Mouse (Mus musculus): ENCODE data around the gene Mrm2. TPM values are rescaled to one million over a fixed set of nuclear protein-coding genes. Genes with fewer than 3 reads are reported as not detected.
"Not testable (repeated sequence)": the region's sequence is repeated elsewhere in the genome, so short reads cannot be mapped to it uniquely, and the experiment has no call there.

Gene Mrm2
- polyA plus RNA-seq, 1 experiment = 4.6 TPM

GRCm38 (mm10) chr5:140371671-140372070 is 40.0 kb upstream of the Mrm2 start:
- WGBS = 84% methylated on average over 3 of the region's 3 CpGs
- peaks cover 3% of the 10 kb centered on the region for H3K4me1 ChIP-seq (ENCODE audit: control insufficient read depth, insufficient read depth, low read length)
- TF ChIP-seq POLR2A (IDR thresholded peaks at IDR 0.05; ENCODE audit: borderline replicate concordance, control insufficient read depth, low read depth, low read length) (no peak), CTCF (IDR thresholded peaks at IDR 0.05; ENCODE audit: control insufficient read depth, insufficient read depth, low read length) (no peak)
- no peak overlapping the region for H3K4me3 ChIP-seq (replicated peaks; ENCODE audit: control insufficient read depth, low read depth, low read length)
- H3K27ac ChIP-seq (ENCODE audit: control insufficient read depth, insufficient read depth, low read depth, low read length, poor library complexity) = no peak overlapping the region

- H3K4me3 ChIP-seq (replicated peaks; ENCODE audit: control insufficient read depth, low read depth, low read length) = no peak overlapping the region
- TF ChIP-seq CTCF (IDR thresholded peaks at IDR 0.05; ENCODE audit: control insufficient read depth, insufficient read depth, low read length) (no peak), POLR2A (IDR thresholded peaks at IDR 0.05; ENCODE audit: borderline replicate concordance, control insufficient read depth, low read depth, low read length) (no peak)
- 61% methylated on average over 6 of the region's 6 CpGs for WGBS
- H3K4me1 ChIP-seq (ENCODE audit: control insufficient read depth, insufficient read depth, low read length) = peaks cover 3% of the 10 kb centered on the region
- no peak overlapping the region for H3K27ac ChIP-seq (ENCODE audit: control insufficient read depth, insufficient read depth, low read depth, low read length, poor library complexity)
Measured at GRCm38 (mm10) chr5:140370446-140371254, 39.0 kb upstream of the Mrm2 start.

- no peak overlapping the region for H3K27ac ChIP-seq (ENCODE audit: control insufficient read depth, insufficient read depth, low read depth, low read length, poor library complexity)
- WGBS = 91% methylated on average over 2 of the region's 2 CpGs
- no peak overlapping the region for H3K4me3 ChIP-seq (replicated peaks; ENCODE audit: control insufficient read depth, low read depth, low read length)
- peaks cover 1% of the 10 kb centered on the region; the same call in 1 of the 2 replicates for H3K4me1 ChIP-seq (ENCODE audit: control insufficient read depth, insufficient read depth, low read length)
- no peak for TF ChIP-seq CTCF (IDR thresholded peaks at IDR 0.05; ENCODE audit: control insufficient read depth, insufficient read depth, low read length)
- TF ChIP-seq POLR2A (IDR thresholded peaks at IDR 0.05; ENCODE audit: borderline replicate concordance, control insufficient read depth, low read depth, low read length) = no peak
Measured at GRCm38 (mm10) chr5:140369466-140369865, 37.8 kb upstream of the Mrm2 start.

GRCm38 (mm10) chr5:140368926-140369325 is 37.2 kb upstream of the Mrm2 start:
- Histone ChIP-seq H3K4me3 (replicated peaks; ENCODE audit: control insufficient read depth, low read depth, low read length) (no peak overlapping the region), H3K27ac (ENCODE audit: control insufficient read depth, insufficient read depth, low read depth, low read length, poor library complexity) (no peak overlapping the region), H3K4me1 (ENCODE audit: control insufficient read depth, insufficient read depth, low read length) (peaks cover 1% of the 10 kb centered on the region; the same call in 1 of the 2 replicates)
- no peak for TF ChIP-seq CTCF (IDR thresholded peaks at IDR 0.05; ENCODE audit: control insufficient read depth, insufficient read depth, low read length)
- TF ChIP-seq POLR2A (IDR thresholded peaks at IDR 0.05; ENCODE audit: borderline replicate concordance, control insufficient read depth, low read depth, low read length) = no peak
- 71% methylated on average over 4 of the region's 4 CpGs for WGBS

- 85% methylated on average over 2 of the region's 2 CpGs for WGBS
- not testable (repeated sequence) for H3K4me1 ChIP-seq (ENCODE audit: control insufficient read depth, insufficient read depth, low read length); H3K4me3 ChIP-seq (replicated peaks; ENCODE audit: control insufficient read depth, low read depth, low read length); H3K27ac ChIP-seq (ENCODE audit: control insufficient read depth, insufficient read depth, low read depth, low read length, poor library complexity)
Measured at GRCm38 (mm10) chr5:140368126-140368525, 36.4 kb upstream of the Mrm2 start.

GRCm38 (mm10) chr5:140364415-140364814 is 32.7 kb upstream of the Mrm2 start:
- Histone ChIP-seq H3K4me1 (ENCODE audit: control insufficient read depth, insufficient read depth, low read length) (no peaks in the 10 kb centered on the region; the same call in 1 of the 2 replicates), H3K4me3 (replicated peaks; ENCODE audit: control insufficient read depth, low read depth, low read length) (no peak overlapping the region), H3K27ac (ENCODE audit: control insufficient read depth, insufficient read depth, low read depth, low read length, poor library complexity) (no peak overlapping the region)
- TF ChIP-seq CTCF (IDR thresholded peaks at IDR 0.05; ENCODE audit: control insufficient read depth, insufficient read depth, low read length) (no peak), POLR2A (IDR thresholded peaks at IDR 0.05; ENCODE audit: borderline replicate concordance, control insufficient read depth, low read depth, low read length) (no peak)
- 87% methylated on average over 5 of the region's 5 CpGs for WGBS

GRCm38 (mm10) chr5:140359930-140360674 is 28.4 kb upstream of the Mrm2 start:
- TF ChIP-seq POLR2A (IDR thresholded peaks at IDR 0.05; ENCODE audit: borderline replicate concordance, control insufficient read depth, low read depth, low read length) (no peak), CTCF (IDR thresholded peaks at IDR 0.05; ENCODE audit: control insufficient read depth, insufficient read depth, low read length) (no peak)
- Histone ChIP-seq H3K4me1 (ENCODE audit: control insufficient read depth, insufficient read depth, low read length) (no peaks in the 10 kb centered on the region), H3K4me3 (replicated peaks; ENCODE audit: control insufficient read depth, low read depth, low read length) (no peak overlapping the region), H3K27ac (ENCODE audit: control insufficient read depth, insufficient read depth, low read depth, low read length, poor library complexity) (no peak overlapping the region)
- 89% methylated on average over 14 of the region's 14 CpGs for WGBS

GRCm38 (mm10) chr5:140357466-140357865 is 25.8 kb upstream of the Mrm2 start:
- Histone ChIP-seq H3K27ac (ENCODE audit: control insufficient read depth, insufficient read depth, low read depth, low read length, poor library complexity) (no peak overlapping the region), H3K4me1 (ENCODE audit: control insufficient read depth, insufficient read depth, low read length) (no peaks in the 10 kb centered on the region; the same call in 1 of the 2 replicates), H3K4me3 (replicated peaks; ENCODE audit: control insufficient read depth, low read depth, low read length) (no peak overlapping the region)
- 83% methylated on average over 3 of the region's 3 CpGs for WGBS
- TF ChIP-seq POLR2A (IDR thresholded peaks at IDR 0.05; ENCODE audit: borderline replicate concordance, control insufficient read depth, low read depth, low read length) (no peak), CTCF (IDR thresholded peaks at IDR 0.05; ENCODE audit: control insufficient read depth, insufficient read depth, low read length) (no peak)
